Mouse (Mus musculus): ENCODE results near the gene Pak6. TPM values are rescaled to one million over a fixed set of nuclear protein-coding genes. Genes with fewer than 3 reads are reported as not detected.

The Pak6 gene
- total RNA-seq, 2 experiments from 2014 or later = 7.8 to 10.9 TPM

- DNase-seq = peak; percentile 44 to 69
- intact Hi-C loops (cut with DNase I) = loop anchor here (1.0 to 5.0 kb wide), 2 partner anchors 57 to 148 kb away; partner anchors contain the start of gene Bmf
Observed at GRCm38 (mm10) chr2:118695677-118696232, 32.7 kb downstream of the Pak6 start.

- intact Hi-C loops (cut with DNase I) = loop anchor here (5.0 kb wide), 1 partner anchor 149 kb away; the partner anchor contains the start of gene Bmf
- no peak for DNase-seq
Observed at GRCm38 (mm10) chr2:118696451-118697308, 33.6 kb downstream of the Pak6 start.

- DNase-seq = no peak
- intact Hi-C loops (cut with DNase I) = loop anchor here (5.0 kb wide), 1 partner anchor 150 kb away; the partner anchor contains the start of gene Bmf
Observed at GRCm38 (mm10) chr2:118697311-118697877, 34.3 kb downstream of the Pak6 start.

GRCm38 (mm10) chr2:118697955-118698354 lies 34.9 kb downstream of the Pak6 start:
- no peak for DNase-seq
- intact Hi-C loops (cut with DNase I) = loop anchor here (5.0 kb wide), 1 partner anchor 151 kb away; the partner anchor contains the start of gene Bmf

GRCm38 (mm10) chr2:118700179-118701062 lies 37.3 kb downstream of the Pak6 start:
- DNase-seq = peak; percentile 90 to 94
- intact Hi-C loops (cut with DNase I) = loop anchor here (1.0 to 5.0 kb wide), 2 partner anchors 42 to 183 kb away; no protein-coding TSS in a partner anchor

- intact Hi-C loops (cut with DNase I) = loop anchor here (5.0 kb wide), 1 partner anchor 41 kb away; no protein-coding TSS in a partner anchor
- no peak for DNase-seq
Observed at GRCm38 (mm10) chr2:118701161-118701560, 38.1 kb downstream of the Pak6 start.

- no peak for DNase-seq
- intact Hi-C loops (cut with DNase I) = loop anchor here (5.0 kb wide), 1 partner anchor 40 kb away; no protein-coding TSS in a partner anchor
Observed at GRCm38 (mm10) chr2:118701971-118702882, 39.1 kb downstream of the Pak6 start.

GRCm38 (mm10) chr2:118702883-118703761 lies 40.0 kb downstream of the Pak6 start:
- DNase-seq = peak; percentile 68
- intact Hi-C loops (cut with DNase I) = loop anchor here (5.0 kb wide), 1 partner anchor 39 kb away; no protein-coding TSS in a partner anchor

GRCm38 (mm10) chr2:118703913-118704730 lies 41.0 kb downstream of the Pak6 start, which contains the start of gene Ankrd63:
Gene Ankrd63 (minus strand): TSS chr2:118703963.
- peak; percentile 25 to 35 for DNase-seq
- intact Hi-C loops (cut with DNase I) = loop anchor here (5.0 kb wide), 1 partner anchor 38 kb away; no protein-coding TSS in a partner anchor

- intact Hi-C loops (cut with DNase I) = no loop called here
- DNase-seq = no peak
Observed at GRCm38 (mm10) chr2:118706436-118706835, 43.3 kb downstream of the Pak6 start.

- peak in 1 of 2 experiments; percentile 35 for DNase-seq
- intact Hi-C loops (cut with DNase I) = no loop called here
Observed at GRCm38 (mm10) chr2:118708472-118708871, 45.4 kb downstream of the Pak6 start.

- no peak for DNase-seq
- intact Hi-C loops (cut with DNase I) = no loop called here
Observed at GRCm38 (mm10) chr2:118709655-118710221, 46.6 kb downstream of the Pak6 start.

GRCm38 (mm10) chr2:118711038-118711494 lies 48.0 kb downstream of the Pak6 start:
- intact Hi-C loops (cut with DNase I) = no loop called here
- DNase-seq = peak; percentile 61 to 71

- intact Hi-C loops (cut with DNase I) = no loop called here
- DNase-seq = no peak
Observed at GRCm38 (mm10) chr2:118713631-118714030, 50.5 kb downstream of the Pak6 start.

- DNase-seq = no peak
- intact Hi-C loops (cut with DNase I) = no loop called here
Observed at GRCm38 (mm10) chr2:118714230-118714629, 51.1 kb downstream of the Pak6 start.

GRCm38 (mm10) chr2:118716677-118717076 lies 53.6 kb downstream of the Pak6 start:
- intact Hi-C loops (cut with DNase I) = no loop called here
- DNase-seq = peak; percentile 50 to 71
